Mouse (Mus musculus) lung, embryonic 16.5 days (tissue): ENCODE measurements at regions not wholly inside any gene's neighbourhood (a gene's known extent, or its start where the extent isn't known, plus 50 kb on each side); places are given as distances from the start of the nearest gene placed in this dataset.

ENCODE experiments used
- ATAC-seq: fragments of 200-750 bp; cut with Nextera tagmentation; 2 replicates; pipeline ENCODE4 v1.8.0; 2017; ENCODE audit warnings: low read depth, mild to moderate bottlenecking, moderate library complexity
- H3K27ac ChIP-seq: fragments of 300-500 bp; sonication (generic); 2 replicates; pipeline ENCODE4 v1.5.1; 2014; ENCODE audit warnings: mild to moderate bottlenecking, control low read depth, low read length
- H3K27me3 ChIP-seq: fragments of 300-500 bp; sonication (generic); 2 replicates; pipeline ENCODE4 v1.6.1; 2014; ENCODE audit warnings: low read depth, low read length, mixed read lengths; ENCODE audit not compliant: control insufficient read depth, insufficient read depth
- H3K36me3 ChIP-seq: fragments of 300-500 bp; sonication (generic); 2 replicates; pipeline ENCODE4 v1.6.1; 2014; ENCODE audit warnings: low read length; ENCODE audit not compliant: control insufficient read depth, insufficient read depth
- H3K4me1 ChIP-seq: fragments of 300-500 bp; sonication (generic); replicated peaks from 2 replicates; pipeline ENCODE4 v1.6.1; 2014; ENCODE audit warnings: low read length, mixed read lengths; ENCODE audit not compliant: control insufficient read depth, insufficient read depth
- H3K4me2 ChIP-seq: fragments of 300-500 bp; sonication (generic); 2 replicates; pipeline ENCODE4 v1.6.1; 2014; ENCODE audit warnings: low read depth, low read length, control low read depth
- H3K4me3 ChIP-seq: fragments of 300-500 bp; sonication (generic); 2 replicates; pipeline ENCODE4 v1.5.1; 2014; ENCODE audit warnings: mild to moderate bottlenecking, low read length, control low read depth
- H3K9ac ChIP-seq: fragments of 300-500 bp; sonication (generic); 2 replicates; pipeline ENCODE4 v1.6.1; 2014; ENCODE audit warnings: low read length, control low read depth
- H3K9me3 ChIP-seq: fragments of 300-500 bp; sonication (generic); 2 replicates; pipeline ENCODE4 v1.6.1; 2016; ENCODE audit warnings: low read length; ENCODE audit not compliant: control insufficient read depth
- WGBS: fragments of 180-500 bp; shearing (Covaris S2); extraction: QIAGEN DNeasy Blood & Tissue Kit; methylation state at CpG from one replicate; pipeline ENCODE4 v1.1.7; 2014; 5-methylcytosine and 5-hydroxymethylcytosine counted together

DNA sequence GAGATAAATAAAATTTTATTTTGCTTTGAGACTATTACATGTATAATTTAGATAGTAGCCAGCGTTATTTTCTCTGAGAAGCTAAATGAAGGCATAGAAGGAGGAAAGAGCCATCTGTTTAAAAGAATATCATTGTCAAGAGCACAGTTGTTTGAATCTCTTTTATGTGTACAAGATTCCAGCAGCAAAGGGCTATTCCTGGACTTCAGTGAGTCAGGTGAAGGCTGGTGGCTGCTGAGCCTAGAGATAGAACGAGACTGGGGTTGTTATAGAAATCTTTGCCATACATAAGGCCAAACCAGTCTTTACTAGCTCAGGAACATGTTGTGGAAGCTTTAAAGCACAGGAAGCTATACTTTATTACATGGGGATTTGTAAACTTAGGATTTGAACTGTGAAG is 261.6 kb downstream of the Adcyap1 start:
- no peaks in the 10 kb centered on the region for H3K36me3 ChIP-seq
- H3K27ac ChIP-seq = no peak overlapping the region
- no peak overlapping the region for H3K4me3 ChIP-seq
- no peak overlapping the region for H3K9ac ChIP-seq
- no peak overlapping the region for H3K4me2 ChIP-seq
- WGBS = 73% methylated on average over 2 of the region's 2 CpGs
- ATAC-seq = no peak
- H3K27me3 ChIP-seq = no peaks in the 10 kb centered on the region
- H3K4me1 ChIP-seq = no peaks in the 10 kb centered on the region
- H3K9me3 ChIP-seq = no peaks in the 10 kb centered on the region

DNA sequence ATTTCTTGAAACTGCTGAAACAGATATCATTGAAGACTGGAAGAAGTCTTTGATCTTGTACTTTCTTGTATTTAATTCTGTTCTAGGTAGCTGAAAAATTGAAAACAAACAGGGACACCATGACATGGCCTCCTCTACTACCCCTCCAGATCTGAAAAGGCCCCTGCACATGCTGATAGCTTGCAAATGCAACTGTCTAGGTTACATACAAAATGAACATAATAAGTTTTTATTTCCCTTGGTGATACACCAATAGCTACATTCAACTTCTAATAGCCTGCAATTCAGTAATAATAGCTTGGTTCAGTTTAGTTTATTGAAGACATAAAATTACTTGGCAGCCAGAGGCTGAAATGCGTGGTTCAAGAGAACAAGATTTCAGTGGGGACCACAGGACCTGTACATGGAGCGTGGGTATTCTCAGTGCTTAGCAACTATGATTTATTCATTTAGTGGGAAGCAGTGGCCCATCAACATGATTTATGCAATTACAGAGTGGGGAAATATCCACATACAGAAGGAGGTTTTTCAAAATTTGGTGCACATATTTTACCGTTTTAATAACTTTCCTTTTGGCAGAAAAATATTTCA is 264.9 kb downstream of the Adcyap1 start:
- H3K9ac ChIP-seq = no peak overlapping the region
- H3K36me3 ChIP-seq = no peaks in the 10 kb centered on the region
- H3K9me3 ChIP-seq = no peaks in the 10 kb centered on the region
- WGBS = 83% methylated on average over 3 of the region's 3 CpGs
- H3K27me3 ChIP-seq = no peaks in the 10 kb centered on the region
- H3K4me2 ChIP-seq = no peak overlapping the region
- no peaks in the 10 kb centered on the region for H3K4me1 ChIP-seq
- H3K4me3 ChIP-seq = no peak overlapping the region
- ATAC-seq = no peak
- H3K27ac ChIP-seq = no peak overlapping the region

DNA sequence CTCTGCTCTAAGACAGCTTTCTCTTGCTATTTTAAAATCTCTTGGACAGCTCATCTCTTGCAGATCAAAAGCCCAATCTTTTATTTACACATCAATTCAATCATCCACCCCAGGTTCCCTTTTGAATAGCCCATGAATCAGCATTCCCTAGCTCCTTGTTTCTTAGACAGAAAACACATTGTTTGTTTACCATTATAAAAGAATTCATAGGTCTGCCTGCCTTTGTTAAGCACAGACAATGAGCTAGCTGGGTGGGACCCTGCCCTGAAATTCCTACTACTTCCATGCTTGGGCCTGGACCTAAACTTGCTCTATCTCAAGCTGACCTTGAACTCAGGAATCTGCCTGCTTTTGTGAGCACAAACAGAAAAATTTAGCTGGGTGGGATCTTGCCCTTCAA is 283.6 kb downstream of the Adcyap1 start:
- H3K36me3 ChIP-seq = no peaks in the 10 kb centered on the region
- H3K27me3 ChIP-seq = no peaks in the 10 kb centered on the region
- no peak overlapping the region for H3K9ac ChIP-seq
- H3K4me2 ChIP-seq = no peak overlapping the region
- no peak overlapping the region for H3K27ac ChIP-seq
- no peak for ATAC-seq
- H3K4me1 ChIP-seq = no peaks in the 10 kb centered on the region
- no peak overlapping the region for H3K4me3 ChIP-seq
- no peaks in the 10 kb centered on the region for H3K9me3 ChIP-seq

DNA sequence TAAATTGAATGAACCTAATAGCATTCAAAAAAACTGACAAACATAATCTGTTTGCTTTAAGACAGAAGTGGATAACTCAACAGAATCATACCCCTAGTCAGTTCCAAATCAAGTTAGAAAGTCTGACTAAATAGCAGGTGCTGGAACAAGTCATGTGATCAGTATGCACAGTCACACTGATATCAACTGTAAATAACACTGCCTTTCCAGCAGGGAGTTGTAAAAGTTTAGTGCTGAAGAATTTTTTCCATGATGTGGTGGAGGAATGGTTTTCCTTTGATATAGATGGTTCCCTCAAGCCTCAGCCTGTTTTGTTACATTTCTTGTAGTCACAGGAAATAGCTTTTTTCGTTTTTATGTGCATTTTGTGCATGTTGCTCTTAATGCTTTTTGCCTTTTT is 285.7 kb downstream of the Adcyap1 start:
- Histone ChIP-seq H3K27ac (no peak overlapping the region), H3K9ac (no peak overlapping the region), H3K4me1 (no peaks in the 10 kb centered on the region), H3K36me3 (no peaks in the 10 kb centered on the region), H3K4me2 (no peak overlapping the region), H3K9me3 (no peaks in the 10 kb centered on the region), H3K4me3 (no peak overlapping the region), H3K27me3 (no peaks in the 10 kb centered on the region)
- no peak for ATAC-seq
- 27% methylated on average over 1 of the region's 1 CpGs for WGBS

DNA sequence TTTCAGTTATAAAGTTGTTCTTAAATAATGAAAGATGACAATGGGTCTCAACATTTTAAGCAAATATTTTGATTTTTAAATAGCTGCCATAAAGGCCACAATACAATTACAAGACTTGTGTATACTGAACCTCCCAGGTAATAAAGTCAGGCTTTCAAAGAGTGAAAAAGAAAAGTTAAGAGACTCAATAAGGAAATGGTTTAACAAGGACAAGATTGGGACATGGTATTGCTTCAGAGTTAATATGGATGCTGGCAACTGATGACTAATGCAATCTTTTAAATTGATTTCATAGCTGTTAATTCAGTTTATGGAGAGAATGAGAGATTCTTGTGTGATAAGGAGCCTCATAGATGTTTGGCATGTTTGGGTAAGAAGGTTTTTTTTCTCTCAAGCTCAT is 287.6 kb downstream of the Adcyap1 start:
- no peaks in the 10 kb centered on the region for H3K27me3 ChIP-seq
- no peaks in the 10 kb centered on the region for H3K36me3 ChIP-seq
- H3K4me2 ChIP-seq = no peak overlapping the region
- no peaks in the 10 kb centered on the region for H3K4me1 ChIP-seq
- no peak overlapping the region for H3K9ac ChIP-seq
- no peaks in the 10 kb centered on the region for H3K9me3 ChIP-seq
- ATAC-seq = no peak
- no peak overlapping the region for H3K27ac ChIP-seq
- H3K4me3 ChIP-seq = no peak overlapping the region

DNA sequence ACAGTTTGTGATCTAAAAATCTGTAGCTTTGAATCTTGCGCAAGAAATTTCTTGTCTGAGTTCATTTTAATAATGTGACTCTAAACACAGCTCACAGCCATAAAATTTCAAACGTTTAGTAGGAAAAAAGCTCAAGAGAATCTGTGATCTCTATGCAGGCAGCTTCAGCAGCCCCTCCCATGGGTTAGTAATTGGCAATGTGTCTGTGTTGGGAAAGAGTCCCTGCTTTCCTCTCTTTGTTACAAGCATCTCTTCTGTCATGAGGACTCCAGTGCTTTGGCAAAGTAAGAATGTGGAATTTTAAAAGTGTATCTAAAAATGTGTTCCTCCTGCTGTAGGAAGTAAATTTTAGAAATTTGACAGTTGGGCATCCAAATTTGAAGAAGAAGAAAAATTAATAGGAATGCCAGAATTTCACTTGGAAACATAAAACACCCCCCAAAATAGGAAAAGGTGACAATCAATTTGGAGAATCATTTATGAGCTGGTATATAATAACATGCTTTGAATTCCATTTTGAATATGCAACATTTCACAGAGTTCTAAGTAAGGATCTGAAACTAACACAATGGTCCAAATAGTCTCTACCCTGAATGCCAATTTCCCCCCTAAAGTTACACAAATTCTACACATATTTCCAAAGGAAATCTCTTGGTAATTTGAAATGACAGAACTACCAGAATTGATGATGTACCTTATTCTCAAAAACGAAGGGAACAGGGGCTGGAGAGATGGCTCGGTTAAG is 291.3 kb downstream of the Adcyap1 start:
- Histone ChIP-seq H3K27ac (no peak overlapping the region), H3K9me3 (no peaks in the 10 kb centered on the region), H3K9ac (no peak overlapping the region), H3K27me3 (no peaks in the 10 kb centered on the region), H3K4me3 (no peak overlapping the region), H3K4me2 (no peak overlapping the region), H3K36me3 (no peaks in the 10 kb centered on the region), H3K4me1 (no peaks in the 10 kb centered on the region)
- ATAC-seq = no peak
- 56% methylated on average over 4 of the region's 4 CpGs for WGBS

DNA sequence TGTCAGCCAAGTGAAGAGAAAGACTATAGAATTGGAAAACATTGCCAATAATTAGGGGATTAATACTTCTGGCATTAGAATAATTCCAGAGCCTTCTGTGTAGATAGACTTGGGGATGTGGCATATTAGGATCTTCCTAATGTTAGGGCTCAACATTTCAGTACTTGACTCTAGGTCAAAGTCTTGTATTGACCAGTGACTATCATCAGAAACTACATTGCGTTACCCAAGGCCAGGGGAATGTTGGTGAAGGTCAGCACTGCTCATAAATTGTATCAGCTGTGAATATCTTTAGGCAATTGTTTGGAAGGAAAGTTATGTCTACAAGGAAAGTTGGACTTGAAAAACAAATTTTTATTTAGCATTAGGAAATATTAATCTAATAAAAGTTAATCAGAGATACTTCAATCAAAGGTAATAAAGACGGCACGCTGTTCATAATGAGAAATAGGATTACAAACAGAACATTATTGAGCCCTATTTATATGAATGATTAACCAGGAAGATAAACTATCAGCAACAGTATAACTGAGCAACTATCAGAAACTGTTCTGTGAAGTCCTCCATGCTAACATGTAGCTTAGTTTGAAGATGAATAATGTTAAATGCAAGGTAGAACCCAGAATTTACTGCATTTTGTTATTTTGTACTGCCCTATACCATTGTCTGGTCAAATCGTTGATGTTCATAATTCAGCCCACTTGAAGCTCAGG is 310.2 kb downstream of the Adcyap1 start:
- Histone ChIP-seq H3K9me3 (no peaks in the 10 kb centered on the region), H3K27me3 (no peaks in the 10 kb centered on the region), H3K4me3 (no peak overlapping the region), H3K4me1 (no peaks in the 10 kb centered on the region), H3K9ac (no peak overlapping the region), H3K4me2 (no peak overlapping the region), H3K36me3 (no peaks in the 10 kb centered on the region), H3K27ac (no peak overlapping the region)
- WGBS = 80% methylated on average over 4 of the region's 4 CpGs
- ATAC-seq = no peak

DNA sequence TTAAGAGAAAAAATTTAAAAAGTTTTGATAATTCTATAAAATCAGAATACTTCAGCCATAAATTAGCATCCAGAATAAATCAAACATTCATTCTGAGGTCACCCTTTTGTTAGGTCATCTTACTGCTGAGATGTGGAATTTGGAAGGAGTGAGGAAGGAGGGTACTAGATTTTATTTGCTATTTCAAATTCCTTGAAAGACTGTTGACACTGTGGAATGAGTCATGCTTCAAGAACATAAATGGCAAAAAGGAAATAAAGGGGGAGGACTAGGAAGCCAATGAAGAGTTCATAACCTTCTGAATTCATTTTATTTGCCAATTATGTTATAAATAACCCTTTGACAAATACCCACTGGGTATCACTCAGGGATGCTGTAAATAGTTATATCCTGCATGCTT is 324.6 kb downstream of the Adcyap1 start:
- Histone ChIP-seq H3K9ac (no peak overlapping the region), H3K9me3 (no peaks in the 10 kb centered on the region), H3K27me3 (no peaks in the 10 kb centered on the region), H3K4me1 (no peaks in the 10 kb centered on the region), H3K4me3 (no peak overlapping the region), H3K4me2 (no peak overlapping the region), H3K27ac (no peak overlapping the region), H3K36me3 (no peaks in the 10 kb centered on the region)
- peak; percentile 57 for ATAC-seq

DNA sequence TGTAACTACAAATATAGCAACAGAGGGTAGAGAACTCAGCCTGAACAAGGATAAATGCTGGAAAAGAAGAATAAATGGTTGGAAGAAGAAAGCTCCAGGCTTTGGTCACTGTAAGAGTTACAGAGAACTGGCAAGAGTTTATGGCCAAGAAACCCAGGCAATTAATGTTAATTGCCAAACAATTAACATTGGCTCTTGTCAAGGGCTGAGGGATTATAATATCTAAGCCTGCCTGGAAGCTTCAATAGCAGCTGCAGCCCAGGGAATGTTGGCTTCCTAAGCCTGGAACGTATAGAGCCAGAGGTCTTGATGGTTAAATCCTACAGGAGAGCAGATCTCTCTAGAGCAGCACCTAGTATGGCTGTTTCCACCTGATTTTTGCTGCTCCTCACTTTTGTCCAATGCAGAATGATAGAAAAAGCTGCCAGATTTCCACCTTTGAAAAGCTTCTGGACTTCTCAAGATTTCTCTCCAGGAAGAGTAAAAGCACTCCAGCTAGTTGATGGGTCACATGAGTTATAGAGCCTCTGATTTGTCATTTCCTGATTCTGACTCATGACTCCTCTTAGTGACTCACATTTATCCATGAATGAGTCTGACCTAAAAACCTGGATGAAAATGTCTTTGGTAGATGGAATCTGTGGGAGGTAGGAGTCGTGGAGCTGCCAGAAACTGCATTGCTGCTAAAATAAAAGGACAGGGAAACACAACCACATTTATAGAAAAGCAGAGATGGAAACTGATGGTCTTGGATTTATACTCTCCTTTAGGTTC is 327.2 kb downstream of the Adcyap1 start:
- Histone ChIP-seq H3K36me3 (no peaks in the 10 kb centered on the region), H3K27me3 (no peaks in the 10 kb centered on the region), H3K4me3 (no peak overlapping the region), H3K9ac (no peak overlapping the region), H3K4me2 (no peak overlapping the region), H3K4me1 (no peaks in the 10 kb centered on the region), H3K9me3 (no peaks in the 10 kb centered on the region), H3K27ac (no peak overlapping the region)
- ATAC-seq = no peak
- 59% methylated on average over 2 of the region's 2 CpGs for WGBS
